Mouse (Mus musculus): ENCODE results near the gene Acot7.
A peak's percentile ranks its signal among the peaks of the same experiment; 100 is the strongest.

Gene Acot7

DNA sequence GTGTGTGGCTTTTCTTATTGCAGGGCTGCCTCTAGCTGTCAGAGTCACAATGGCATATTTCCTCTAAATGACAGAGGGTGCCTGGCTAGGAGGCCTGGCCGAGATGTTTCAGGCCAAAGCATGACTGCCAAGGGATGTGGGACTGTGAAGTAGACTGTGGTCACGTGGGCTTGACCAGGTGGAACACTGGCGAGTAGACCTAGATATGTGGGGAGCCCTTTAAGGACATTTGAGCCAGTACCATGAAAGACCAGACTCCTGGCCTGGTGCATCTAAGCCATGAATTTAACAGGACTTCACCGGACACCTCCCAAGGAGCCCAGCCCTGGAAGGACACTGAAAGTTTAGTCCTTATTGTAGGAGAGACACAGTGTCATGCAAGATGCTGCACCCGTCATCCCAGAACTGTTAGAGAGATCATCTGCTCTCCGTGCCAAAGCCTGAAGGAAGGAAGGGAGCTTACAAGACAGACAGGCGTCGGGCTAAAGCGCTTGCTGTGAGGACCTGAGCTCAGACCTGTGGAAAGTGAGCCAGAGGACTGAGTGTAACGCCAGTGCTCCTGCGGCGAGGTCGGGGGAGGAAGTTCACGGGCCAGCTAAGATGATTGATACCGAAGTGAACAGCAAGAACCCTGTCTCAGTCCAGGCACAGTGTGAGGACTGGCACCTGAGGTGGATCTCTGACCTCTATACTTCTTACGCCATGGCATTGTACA, 2.2 kb downstream of the Acot7 start:
- DNase-seq (ENCODE audit: low spot score) = no peak

GRCm38 (mm10) chr4:152182205-152182604, 4.3 kb downstream of the Acot7 start:
- DNase-seq (ENCODE audit: low spot score) = no peak

GRCm38 (mm10) chr4:152184353-152185035, 6.6 kb downstream of the Acot7 start:
- DNase-seq (ENCODE audit: low spot score) = no peak

DNA sequence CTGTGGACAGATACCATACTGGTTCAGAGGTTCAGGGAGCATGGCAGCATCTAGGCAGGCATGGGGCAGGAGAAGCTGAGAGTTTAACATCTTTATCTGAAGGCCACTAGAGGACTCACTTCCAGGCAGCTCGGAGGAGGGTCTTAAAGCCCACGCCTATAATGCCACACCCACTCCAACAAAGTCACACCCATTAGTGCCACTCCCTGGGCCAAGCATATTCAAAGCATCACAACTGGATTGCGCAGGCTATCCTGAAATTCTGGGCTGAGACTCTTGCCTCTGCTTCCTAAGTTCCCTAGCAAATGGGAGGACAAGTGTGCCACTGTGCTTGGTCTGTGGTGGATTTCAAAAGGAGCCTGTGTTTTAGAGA, 7.2 kb downstream of the Acot7 start:
- peak; percentile 66 for DNase-seq (ENCODE audit: low spot score)

- DNase-seq (ENCODE audit: low spot score) = no peak
Measured at GRCm38 (mm10) chr4:152185510-152186204, 7.7 kb downstream of the Acot7 start.

DNA sequence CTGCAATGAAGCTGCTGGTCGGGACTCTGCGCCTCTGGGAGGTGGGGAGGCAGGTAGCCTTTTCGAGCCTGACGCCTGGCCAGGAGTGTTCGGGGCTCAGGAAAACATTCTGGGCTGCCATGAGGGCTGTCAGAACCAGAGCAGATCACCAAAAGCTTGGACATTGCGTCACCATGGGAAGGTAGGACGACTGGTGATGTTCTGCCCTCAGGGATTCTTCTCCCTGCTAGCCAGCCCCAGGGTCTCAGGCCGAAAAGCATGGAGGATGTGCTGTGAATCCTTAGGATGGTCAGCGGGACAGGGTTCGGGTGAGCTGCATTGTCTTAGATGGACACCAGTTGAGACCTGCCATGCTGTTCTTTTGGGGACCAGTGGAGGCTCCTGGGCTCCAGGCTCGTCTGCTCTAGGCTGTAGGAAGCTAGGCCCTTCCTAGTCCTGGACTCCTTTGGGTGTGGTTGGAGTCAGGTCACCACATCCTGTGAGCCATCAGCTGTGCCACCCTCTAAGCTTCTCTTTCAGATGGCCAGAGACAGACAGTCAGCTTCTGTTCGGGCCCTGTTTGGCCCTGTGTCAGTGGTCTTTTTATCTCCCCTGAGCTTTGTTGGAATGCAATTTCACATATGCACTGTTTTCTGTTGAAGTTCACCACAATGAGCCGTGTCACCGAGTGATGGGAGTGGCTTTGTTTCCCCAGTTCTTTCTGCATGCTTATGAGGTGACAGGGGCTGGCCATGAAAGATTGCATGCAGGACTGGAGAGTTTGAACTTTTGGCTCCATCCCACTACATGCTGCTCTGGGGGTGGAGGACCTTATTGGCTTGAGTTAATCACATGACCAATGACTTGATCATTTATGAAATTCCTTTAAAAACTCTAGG, 8.5 kb downstream of the Acot7 start:
- no peak for DNase-seq (ENCODE audit: low spot score)

DNA sequence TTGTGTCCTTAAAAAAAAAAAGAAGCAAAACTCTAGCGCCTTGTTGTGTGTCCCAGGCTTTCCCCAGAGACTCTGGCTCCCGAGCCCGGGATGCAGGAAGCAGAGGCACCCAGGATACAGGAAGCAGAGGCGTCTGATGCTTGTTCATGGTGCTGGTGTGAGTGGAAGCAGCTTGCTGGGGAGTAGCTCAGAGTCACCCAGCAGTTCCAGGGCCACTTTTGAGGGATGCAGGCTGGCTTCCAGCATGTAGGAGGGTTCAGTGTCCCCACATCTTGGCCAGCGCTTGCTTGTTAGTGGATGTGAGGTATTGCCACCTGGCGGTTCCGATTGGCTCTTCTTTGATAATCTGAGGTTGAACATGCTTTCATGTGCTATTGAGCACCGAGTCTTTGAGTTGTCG, 9.2 kb downstream of the Acot7 start:
- DNase-seq (ENCODE audit: low spot score) = no peak

- DNase-seq (ENCODE audit: low spot score) = no peak
Measured at GRCm38 (mm10) chr4:152188651-152189050, 10.7 kb downstream of the Acot7 start.

GRCm38 (mm10) chr4:152189071-152189470, 11.1 kb downstream of the Acot7 start:
- DNase-seq (ENCODE audit: low spot score) = no peak

GRCm38 (mm10) chr4:152189691-152190090, 11.8 kb downstream of the Acot7 start:
- DNase-seq (ENCODE audit: low spot score) = no peak

- DNase-seq (ENCODE audit: low spot score) = no peak
Measured at GRCm38 (mm10) chr4:152190096-152190653, 12.2 kb downstream of the Acot7 start.

DNA sequence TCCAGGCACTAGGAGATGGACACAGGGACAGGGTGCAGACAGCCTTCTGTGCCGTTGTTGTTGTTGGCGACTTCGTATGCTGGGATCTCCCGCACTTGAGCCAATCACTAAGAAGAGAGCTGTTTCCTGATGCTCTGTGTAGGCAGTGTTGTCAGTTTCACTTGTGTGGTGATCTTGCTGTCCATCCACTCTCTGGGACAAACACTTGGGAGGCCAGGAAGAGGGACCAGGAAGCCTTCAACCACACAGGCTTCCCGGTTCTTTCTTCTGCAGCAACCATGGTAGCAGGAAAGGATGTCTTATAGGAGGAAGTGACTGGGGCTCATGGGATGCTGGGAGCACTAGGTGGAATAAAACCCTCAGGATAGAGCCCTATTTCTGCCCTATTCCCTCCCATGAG, 12.8 kb downstream of the Acot7 start:
- no peak for DNase-seq (ENCODE audit: low spot score)

GRCm38 (mm10) chr4:152192569-152192968, 14.6 kb downstream of the Acot7 start:
- no peak for DNase-seq (ENCODE audit: low spot score)

- DNase-seq (ENCODE audit: low spot score) = no peak
Measured at GRCm38 (mm10) chr4:152194476-152195175, 16.7 kb downstream of the Acot7 start.

- DNase-seq (ENCODE audit: low spot score) = no peak
Measured at GRCm38 (mm10) chr4:152196276-152196675, 18.3 kb downstream of the Acot7 start.

- no peak for DNase-seq (ENCODE audit: low spot score)
Measured at GRCm38 (mm10) chr4:152197545-152197944, 19.6 kb downstream of the Acot7 start.

DNA sequence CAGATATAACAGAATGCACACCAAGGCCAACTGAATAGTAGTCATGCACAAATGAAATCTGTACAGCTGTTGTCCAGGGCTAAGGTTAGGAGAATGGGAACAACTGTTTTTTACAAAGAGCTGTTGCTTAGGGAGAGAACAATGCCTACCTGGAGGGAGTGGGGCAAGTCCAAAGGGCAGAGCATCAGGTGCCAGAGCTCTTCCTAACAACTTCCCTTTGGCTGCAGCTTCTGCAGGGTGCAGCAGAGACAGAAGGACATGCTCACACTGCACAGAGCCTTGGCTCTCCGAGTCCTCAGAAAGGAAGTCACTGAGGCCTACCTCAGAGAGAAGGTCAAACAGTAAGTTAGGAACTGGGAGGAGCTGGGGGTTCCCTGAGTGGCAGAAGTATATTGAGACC, 21.7 kb downstream of the Acot7 start:
- no peak for DNase-seq (ENCODE audit: low spot score)

DNA sequence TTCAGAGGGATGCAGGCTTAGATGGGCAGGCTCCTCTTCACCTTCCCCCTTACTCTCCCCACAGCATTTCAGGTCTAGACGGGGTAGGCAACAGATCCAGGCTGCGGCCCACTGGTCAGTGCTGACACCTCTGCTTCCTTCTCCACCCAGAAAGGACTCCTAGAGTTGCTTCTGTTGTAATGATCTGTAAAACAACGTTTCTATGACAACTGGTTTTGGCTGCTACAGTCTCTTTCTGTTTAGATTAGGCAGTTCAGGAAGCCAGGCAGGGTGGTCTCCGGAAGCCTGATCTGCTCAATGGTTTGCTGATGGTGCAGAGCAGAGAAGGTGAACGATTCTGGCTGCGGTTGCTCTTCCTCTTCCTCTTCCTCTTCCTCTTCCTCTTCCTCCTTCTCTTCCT, 23.6 kb downstream of the Acot7 start:
- DNase-seq (ENCODE audit: low spot score) = no peak

GRCm38 (mm10) chr4:152202418-152202817, 24.5 kb downstream of the Acot7 start:
- no peak for DNase-seq (ENCODE audit: low spot score)

- DNase-seq (ENCODE audit: low spot score) = no peak
Measured at GRCm38 (mm10) chr4:152202905-152203304, 25.0 kb downstream of the Acot7 start.

GRCm38 (mm10) chr4:152204663-152205062, 26.7 kb downstream of the Acot7 start:
- DNase-seq (ENCODE audit: low spot score) = no peak
